Mouse (Mus musculus): ENCODE measurements around the gene Ctsf. TPM values are rescaled to one million over a fixed set of nuclear protein-coding genes. Genes with fewer than 3 reads are reported as not detected.
"Not testable (repeated sequence)": the region's sequence is repeated elsewhere in the genome, so short reads cannot be mapped to it uniquely, and the experiment has no call there.

Gene Ctsf
- polyA plus RNA-seq, 1 experiment: 18.4 TPM

GRCm38 (mm10) chr19:4849800-4850199, 5.1 kb upstream of the Ctsf start:
- TF ChIP-seq CTCF (IDR thresholded peaks at IDR 0.05; ENCODE audit: extremely low read depth, insufficient read length, insufficient replicate concordance, low read depth, low read length) (no peak), POLR2A (IDR thresholded peaks at IDR 0.05; ENCODE audit: low read depth, low read length) (no peak)

GRCm38 (mm10) chr19:4850281-4850680, 4.6 kb upstream of the Ctsf start:
- peaks cover 2% of the 10 kb centered on the region for H3K27me3 ChIP-seq (ENCODE audit: control insufficient read depth, insufficient read depth, low read length)
- H3K36me3 ChIP-seq (ENCODE audit: control insufficient read depth, insufficient read depth, low read length): no peaks in the 10 kb centered on the region
- no peak for TF ChIP-seq POLR2A (IDR thresholded peaks at IDR 0.05; ENCODE audit: low read depth, low read length)
- no peak for TF ChIP-seq CTCF (IDR thresholded peaks at IDR 0.05; ENCODE audit: extremely low read depth, insufficient read length, insufficient replicate concordance, low read depth, low read length)
- H3K4me3 ChIP-seq (ENCODE audit: low read depth, low read length): no peak overlapping the region
- H3K4me1 ChIP-seq (ENCODE audit: control insufficient read depth, insufficient read depth, insufficient read length, low read length): peaks cover 2% of the 10 kb centered on the region; the same call in 1 of the 2 replicates
- no peak overlapping the region for H3K27ac ChIP-seq (ENCODE audit: insufficient read depth, low read depth, low read length)
- 36% methylated on average over 5 of the region's 5 CpGs for WGBS

More at GRCm38 (mm10) chr19:4849800-4850199, 5.1 kb upstream of the Ctsf start:
- Histone ChIP-seq H3K4me3 (ENCODE audit: low read depth, low read length) (no peak overlapping the region), H3K27ac (ENCODE audit: insufficient read depth, low read depth, low read length) (no peak overlapping the region), H3K36me3 (ENCODE audit: control insufficient read depth, insufficient read depth, low read length) (no peaks in the 10 kb centered on the region), H3K27me3 (ENCODE audit: control insufficient read depth, insufficient read depth, low read length) (peaks cover 2% of the 10 kb centered on the region), H3K4me1 (ENCODE audit: control insufficient read depth, insufficient read depth, insufficient read length, low read length) (no peaks in the 10 kb centered on the region)
- 59% methylated on average over 4 of the region's 4 CpGs for WGBS

DNA sequence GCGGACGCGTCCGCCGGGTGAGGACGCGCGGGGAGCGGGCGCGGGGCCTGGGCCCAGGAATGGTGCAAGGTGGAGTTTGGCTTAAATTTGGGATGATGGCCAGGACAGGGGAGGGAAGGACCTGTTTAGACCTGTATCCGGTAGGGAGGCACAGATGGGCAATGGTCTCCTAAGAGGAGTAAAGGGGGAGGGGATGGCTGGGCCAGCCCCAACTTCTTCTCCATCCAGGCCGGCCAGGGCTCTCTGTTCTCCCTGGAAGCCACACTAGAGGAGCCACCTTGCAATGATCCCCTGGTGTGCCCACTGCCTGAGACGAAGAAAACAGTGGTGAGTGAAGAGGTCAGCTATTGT, 515 bp downstream of the Ctsf start:
- H3K4me1 ChIP-seq (ENCODE audit: control insufficient read depth, insufficient read depth, insufficient read length, low read length): peaks cover 2% of the 10 kb centered on the region; the same call in 1 of the 2 replicates
- H3K4me3 ChIP-seq (ENCODE audit: low read depth, low read length): peak overlapping the region; percentile 63
- no peaks in the 10 kb centered on the region for H3K27me3 ChIP-seq (ENCODE audit: control insufficient read depth, insufficient read depth, low read length)
- H3K36me3 ChIP-seq (ENCODE audit: control insufficient read depth, insufficient read depth, low read length): no peaks in the 10 kb centered on the region
- no peak overlapping the region for H3K27ac ChIP-seq (ENCODE audit: insufficient read depth, low read depth, low read length)
- 6% methylated on average over 14 of the region's 14 CpGs for WGBS
- TF ChIP-seq CTCF (IDR thresholded peaks at IDR 0.05; ENCODE audit: extremely low read depth, insufficient read length, insufficient replicate concordance, low read depth, low read length): no peak
- TF ChIP-seq POLR2A (IDR thresholded peaks at IDR 0.05; ENCODE audit: low read depth, low read length): no peak

- 84% methylated on average over 4 of the region's 4 CpGs for WGBS
Measured at GRCm38 (mm10) chr19:4855951-4856350, 1.0 kb downstream of the Ctsf start.

GRCm38 (mm10) chr19:4859081-4859480, 4.2 kb downstream of the Ctsf start:
- no peak overlapping the region for H3K4me3 ChIP-seq (ENCODE audit: low read depth, low read length)
- WGBS: 57% methylated on average over 6 of the region's 6 CpGs
- no peaks in the 10 kb centered on the region for H3K27me3 ChIP-seq (ENCODE audit: control insufficient read depth, insufficient read depth, low read length)
- H3K36me3 ChIP-seq (ENCODE audit: control insufficient read depth, insufficient read depth, low read length): no peaks in the 10 kb centered on the region
- peaks cover 2% of the 10 kb centered on the region; the same call in 1 of the 2 replicates for H3K4me1 ChIP-seq (ENCODE audit: control insufficient read depth, insufficient read depth, insufficient read length, low read length)
- H3K27ac ChIP-seq (ENCODE audit: insufficient read depth, low read depth, low read length): no peak overlapping the region
- TF ChIP-seq POLR2A (IDR thresholded peaks at IDR 0.05; ENCODE audit: low read depth, low read length): no peak
- no peak for TF ChIP-seq CTCF (IDR thresholded peaks at IDR 0.05; ENCODE audit: extremely low read depth, insufficient read length, insufficient replicate concordance, low read depth, low read length)

More at GRCm38 (mm10) chr19:4855951-4856350, 1.0 kb downstream of the Ctsf start:
- H3K4me1 ChIP-seq (ENCODE audit: control insufficient read depth, insufficient read depth, insufficient read length, low read length): peaks cover 2% of the 10 kb centered on the region; the same call in 1 of the 2 replicates
- no peak overlapping the region for H3K4me3 ChIP-seq (ENCODE audit: low read depth, low read length)
- H3K36me3 ChIP-seq (ENCODE audit: control insufficient read depth, insufficient read depth, low read length): no peaks in the 10 kb centered on the region
- no peak for TF ChIP-seq CTCF (IDR thresholded peaks at IDR 0.05; ENCODE audit: extremely low read depth, insufficient read length, insufficient replicate concordance, low read depth, low read length)
- no peak for TF ChIP-seq POLR2A (IDR thresholded peaks at IDR 0.05; ENCODE audit: low read depth, low read length)
- no peaks in the 10 kb centered on the region for H3K27me3 ChIP-seq (ENCODE audit: control insufficient read depth, insufficient read depth, low read length)
- H3K27ac ChIP-seq (ENCODE audit: insufficient read depth, low read depth, low read length): no peak overlapping the region

- no peak overlapping the region for H3K27ac ChIP-seq (ENCODE audit: insufficient read depth, low read depth, low read length)
- no peak overlapping the region for H3K4me3 ChIP-seq (ENCODE audit: low read depth, low read length)
- 74% methylated on average over 6 of the region's 6 CpGs for WGBS
- TF ChIP-seq POLR2A (IDR thresholded peaks at IDR 0.05; ENCODE audit: low read depth, low read length) (no peak), CTCF (IDR thresholded peaks at IDR 0.05; ENCODE audit: extremely low read depth, insufficient read length, insufficient replicate concordance, low read depth, low read length) (no peak)
- no peaks in the 10 kb centered on the region for H3K27me3 ChIP-seq (ENCODE audit: control insufficient read depth, insufficient read depth, low read length)
- H3K4me1 ChIP-seq (ENCODE audit: control insufficient read depth, insufficient read depth, insufficient read length, low read length): no peaks in the 10 kb centered on the region; the same call in 1 of the 2 replicates
- H3K36me3 ChIP-seq (ENCODE audit: control insufficient read depth, insufficient read depth, low read length): no peaks in the 10 kb centered on the region
Measured at GRCm38 (mm10) chr19:4863048-4863447, 8.1 kb downstream of the Ctsf start.

GRCm38 (mm10) chr19:4865147-4865546, 10.2 kb downstream of the Ctsf start:
- no peaks in the 10 kb centered on the region for H3K27me3 ChIP-seq (ENCODE audit: control insufficient read depth, insufficient read depth, low read length)
- no peak overlapping the region for H3K27ac ChIP-seq (ENCODE audit: insufficient read depth, low read depth, low read length)
- no peak for TF ChIP-seq CTCF (IDR thresholded peaks at IDR 0.05; ENCODE audit: extremely low read depth, insufficient read length, insufficient replicate concordance, low read depth, low read length)
- no peak for TF ChIP-seq POLR2A (IDR thresholded peaks at IDR 0.05; ENCODE audit: low read depth, low read length)
- H3K36me3 ChIP-seq (ENCODE audit: control insufficient read depth, insufficient read depth, low read length): no peaks in the 10 kb centered on the region
- H3K4me3 ChIP-seq (ENCODE audit: low read depth, low read length): no peak overlapping the region
- H3K4me1 ChIP-seq (ENCODE audit: control insufficient read depth, insufficient read depth, insufficient read length, low read length): no peaks in the 10 kb centered on the region; the same call in 1 of the 2 replicates
- WGBS: 4% methylated on average over 17 of the region's 17 CpGs

DNA sequence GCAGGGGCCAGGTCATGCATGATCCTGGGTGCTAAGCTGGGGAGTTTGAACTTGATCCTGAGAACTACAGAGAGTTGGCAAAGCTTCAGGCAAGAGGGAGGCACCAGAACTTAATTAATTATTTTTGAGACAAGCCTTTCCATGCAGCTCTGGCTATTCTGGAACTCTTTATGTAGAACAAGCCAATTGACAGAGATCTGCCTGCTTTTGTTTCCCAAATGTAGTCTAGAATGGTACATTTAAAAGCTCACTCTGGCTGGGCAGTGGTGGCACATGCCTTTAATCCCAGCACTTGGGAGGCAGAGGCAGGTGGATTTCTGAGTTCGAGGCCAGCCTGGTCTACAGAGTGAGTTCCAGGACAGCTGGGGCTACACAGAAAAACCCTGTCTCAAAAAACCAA, 19.7 kb downstream of the Ctsf start:
- H3K36me3 ChIP-seq (ENCODE audit: control insufficient read depth, insufficient read depth, low read length); H3K4me3 ChIP-seq (ENCODE audit: low read depth, low read length); H3K27me3 ChIP-seq (ENCODE audit: control insufficient read depth, insufficient read depth, low read length); H3K27ac ChIP-seq (ENCODE audit: insufficient read depth, low read depth, low read length); H3K4me1 ChIP-seq (ENCODE audit: control insufficient read depth, insufficient read depth, insufficient read length, low read length): not testable (repeated sequence)
- WGBS: 84% methylated on average over 1 of the region's 1 CpGs
